Mouse (Mus musculus): ENCODE results near the gene Retreg1.

GRCm38 (mm10) chr15:25929518-25929917 is 86.5 kb downstream of the Retreg1 start:
- TF ChIP-seq CEBPB (IDR thresholded peaks at IDR 0.05; ENCODE audit: insufficient read depth, poor library complexity, severe bottlenecking) (no peak), MAX (IDR thresholded peaks at IDR 0.05; ENCODE audit: low read depth) (no peak), USF1 (IDR thresholded peaks at IDR 0.05; ENCODE audit: low read depth) (no peak), POLR2A (IDR thresholded peaks at IDR 0.05; ENCODE audit: insufficient read length, low read depth) (no peak), E2F4 (IDR thresholded peaks at IDR 0.05; ENCODE audit: insufficient read depth) (no peak), TCF12 (IDR thresholded peaks at IDR 0.05; ENCODE audit: insufficient read depth, poor library complexity, severe bottlenecking) (no peak), MYOD1 (IDR thresholded peaks at IDR 0.05; ENCODE audit: control insufficient read depth in 1 of 3, insufficient read length in 2 of 3, low read depth in 2 of 3) (no peak), REST (IDR thresholded peaks at IDR 0.05; ENCODE audit: insufficient read depth, insufficient read length) (no peak), TCF3 (IDR thresholded peaks at IDR 0.05; ENCODE audit: insufficient read length, low read depth) (no peak), POLR2AphosphoS2 (IDR thresholded peaks at IDR 0.05; ENCODE audit: insufficient read length, low read depth) (no peak)

Measured in myocyte (in vitro differentiated cells).